Mouse (Mus musculus): ENCODE data around the gene Peli2. TPM values are rescaled to one million over a fixed set of nuclear protein-coding genes. Genes with fewer than 3 reads are reported as not detected.

Gene Peli2
- polyA plus RNA-seq, 1 experiment from 2014 or later: 7.5 TPM

DNA sequence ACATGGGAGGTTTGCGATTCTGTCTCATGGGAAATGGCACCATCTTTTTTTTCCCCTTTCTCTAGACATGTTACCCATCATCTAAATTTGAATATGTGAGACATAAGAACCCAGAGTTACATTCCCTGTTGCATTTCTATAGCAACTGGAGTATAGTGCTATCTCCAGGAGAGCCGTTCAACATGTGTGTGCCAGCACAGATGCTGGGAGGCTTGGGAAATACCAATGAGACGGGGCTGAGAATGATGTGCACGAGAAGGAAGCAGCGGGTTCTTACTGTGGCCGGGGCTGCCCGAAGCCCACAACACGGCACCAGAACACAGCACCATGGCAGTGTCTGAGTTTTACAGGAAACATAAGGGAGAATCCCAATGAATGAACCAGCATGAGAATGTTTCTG is 29.5 kb upstream of the Peli2 start:
- Histone ChIP-seq H3K9me3 (ENCODE audit: control insufficient read depth, low read length) (no peaks in the 10 kb centered on the region), H3K27me3 (ENCODE audit: control insufficient read depth, insufficient read depth, low read length) (no peaks in the 10 kb centered on the region), H3K36me3 (ENCODE audit: control insufficient read depth, insufficient read depth, low read length) (no peaks in the 10 kb centered on the region), H3K9ac (replicated peaks; ENCODE audit: low read depth, low read length) (no peak overlapping the region), H3K27ac (ENCODE audit: low read depth, low read length) (no peak overlapping the region), H3K4me1 (ENCODE audit: control insufficient read depth, insufficient read depth, low read length) (no peaks in the 10 kb centered on the region), H3K4me2 (ENCODE audit: low read depth, low read length) (no peak overlapping the region), H3K4me3 (ENCODE audit: low read depth, low read length) (no peak overlapping the region)
- WGBS: 87% methylated on average over 8 of the region's 8 CpGs
- ATAC-seq (ENCODE audit: low read depth): no peak

DNA sequence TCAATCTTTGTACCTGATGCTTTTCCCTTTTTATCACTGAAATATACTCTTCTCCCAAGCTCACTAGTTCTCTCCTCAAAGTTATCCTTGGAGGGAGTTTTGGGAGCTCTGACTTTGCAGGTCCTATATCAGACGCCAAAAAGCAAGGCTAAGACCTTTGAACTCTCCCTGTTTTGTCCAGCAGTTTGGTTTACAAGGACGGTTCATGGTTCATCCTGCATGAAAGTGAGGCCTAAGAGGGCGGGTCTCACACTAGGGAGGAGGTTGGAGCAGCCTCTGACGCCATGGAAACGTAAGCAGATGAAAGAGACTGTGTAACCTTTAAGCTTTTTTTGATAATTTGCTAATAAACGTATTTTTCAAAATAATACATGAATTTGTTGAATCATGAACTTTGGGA is 22.4 kb upstream of the Peli2 start:
- WGBS: 38% methylated on average over 6 of the region's 6 CpGs
- H3K27me3 ChIP-seq (ENCODE audit: control insufficient read depth, insufficient read depth, low read length): no peaks in the 10 kb centered on the region
- H3K4me1 ChIP-seq (ENCODE audit: control insufficient read depth, insufficient read depth, low read length): no peaks in the 10 kb centered on the region
- H3K36me3 ChIP-seq (ENCODE audit: control insufficient read depth, insufficient read depth, low read length): no peaks in the 10 kb centered on the region
- no peak for ATAC-seq (ENCODE audit: low read depth)
- H3K4me3 ChIP-seq (ENCODE audit: low read depth, low read length): no peak overlapping the region
- no peak overlapping the region for H3K4me2 ChIP-seq (ENCODE audit: low read depth, low read length)
- H3K9me3 ChIP-seq (ENCODE audit: control insufficient read depth, low read length): no peaks in the 10 kb centered on the region
- H3K27ac ChIP-seq (ENCODE audit: low read depth, low read length): no peak overlapping the region
- no peak overlapping the region for H3K9ac ChIP-seq (replicated peaks; ENCODE audit: low read depth, low read length)

DNA sequence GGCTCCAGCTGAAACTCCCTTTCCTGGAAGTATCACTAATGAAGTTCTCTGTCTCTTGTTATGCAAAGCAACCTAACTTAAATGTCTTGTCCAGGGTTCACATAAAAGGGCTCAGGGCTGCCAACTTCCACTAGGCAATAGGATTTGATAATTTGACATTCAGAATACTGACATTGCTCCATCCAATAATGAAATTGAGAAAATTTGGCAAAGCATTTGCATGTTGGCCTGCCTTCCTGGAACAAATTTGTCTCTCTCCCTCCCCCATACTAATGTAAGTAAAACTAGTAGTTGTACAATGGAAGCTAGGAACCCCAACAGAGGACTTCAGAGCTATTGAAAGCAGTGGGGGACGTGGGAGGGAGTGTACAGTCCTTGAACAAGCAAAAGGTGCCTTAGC is 21.3 kb upstream of the Peli2 start:
- no peak overlapping the region for H3K9ac ChIP-seq (replicated peaks; ENCODE audit: low read depth, low read length)
- H3K27me3 ChIP-seq (ENCODE audit: control insufficient read depth, insufficient read depth, low read length): no peaks in the 10 kb centered on the region
- H3K36me3 ChIP-seq (ENCODE audit: control insufficient read depth, insufficient read depth, low read length): no peaks in the 10 kb centered on the region
- no peak for ATAC-seq (ENCODE audit: low read depth)
- H3K4me3 ChIP-seq (ENCODE audit: low read depth, low read length): no peak overlapping the region
- 33% methylated on average over 1 of the region's 1 CpGs for whole genome bisulfite sequencing
- no peaks in the 10 kb centered on the region for H3K4me1 ChIP-seq (ENCODE audit: control insufficient read depth, insufficient read depth, low read length)
- H3K4me2 ChIP-seq (ENCODE audit: low read depth, low read length): no peak overlapping the region
- no peak overlapping the region for H3K27ac ChIP-seq (ENCODE audit: low read depth, low read length)
- no peaks in the 10 kb centered on the region for H3K9me3 ChIP-seq (ENCODE audit: control insufficient read depth, low read length)

DNA sequence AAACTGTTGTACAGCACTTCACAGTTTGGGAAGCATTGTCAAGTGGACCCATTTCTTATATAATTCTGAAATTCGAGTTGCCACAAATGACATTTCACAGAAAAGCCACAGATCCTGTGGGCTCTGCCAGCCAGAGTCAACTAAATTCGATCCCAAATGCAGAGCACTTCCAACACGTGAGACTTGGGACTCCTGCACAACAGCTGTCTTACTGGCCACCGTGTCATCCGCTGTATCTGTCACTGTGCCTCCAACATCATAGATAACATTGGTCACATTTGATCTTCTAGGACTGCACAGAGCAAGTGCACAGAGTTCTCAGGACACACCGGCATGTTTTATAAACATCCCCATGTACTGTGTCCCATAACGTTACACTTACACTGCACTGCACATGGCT is 14.2 kb upstream of the Peli2 start:
- Histone ChIP-seq H3K27me3 (ENCODE audit: control insufficient read depth, insufficient read depth, low read length) (no peaks in the 10 kb centered on the region), H3K4me3 (ENCODE audit: low read depth, low read length) (no peak overlapping the region), H3K27ac (ENCODE audit: low read depth, low read length) (no peak overlapping the region), H3K4me2 (ENCODE audit: low read depth, low read length) (no peak overlapping the region), H3K36me3 (ENCODE audit: control insufficient read depth, insufficient read depth, low read length) (no peaks in the 10 kb centered on the region), H3K4me1 (ENCODE audit: control insufficient read depth, insufficient read depth, low read length) (no peaks in the 10 kb centered on the region), H3K9ac (replicated peaks; ENCODE audit: low read depth, low read length) (no peak overlapping the region), H3K9me3 (ENCODE audit: control insufficient read depth, low read length) (no peaks in the 10 kb centered on the region)
- ATAC-seq (ENCODE audit: low read depth): no peak
- WGBS: 89% methylated on average over 7 of the region's 7 CpGs

DNA sequence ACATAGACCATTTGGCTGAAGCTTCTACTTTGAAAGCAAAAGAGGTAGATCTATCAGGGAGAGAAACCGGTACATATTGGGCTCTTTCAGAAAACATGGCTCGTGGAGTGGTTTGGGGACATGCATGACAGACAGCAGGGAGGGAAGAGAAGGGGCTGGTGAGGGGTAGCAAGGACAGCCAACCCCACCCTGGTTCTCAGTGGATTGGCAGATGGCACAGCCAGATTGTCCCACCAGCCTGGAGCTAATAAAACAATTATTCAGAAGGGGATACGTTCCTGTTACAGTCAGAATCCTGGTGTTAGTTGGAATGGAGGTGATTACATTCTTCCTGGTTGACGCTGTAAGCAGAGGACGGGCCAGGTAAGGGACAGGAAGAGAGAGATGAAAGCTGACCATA is 2.6 kb upstream of the Peli2 start:
- Histone ChIP-seq H3K9me3 (ENCODE audit: control insufficient read depth, low read length) (no peaks in the 10 kb centered on the region), H3K9ac (replicated peaks; ENCODE audit: low read depth, low read length) (no peak overlapping the region), H3K4me2 (ENCODE audit: low read depth, low read length) (no peak overlapping the region), H3K27ac (ENCODE audit: low read depth, low read length) (no peak overlapping the region), H3K4me1 (ENCODE audit: control insufficient read depth, insufficient read depth, low read length) (peaks cover 13% of the 10 kb centered on the region; the same call in 1 of the 2 replicates), H3K36me3 (ENCODE audit: control insufficient read depth, insufficient read depth, low read length) (no peaks in the 10 kb centered on the region), H3K27me3 (ENCODE audit: control insufficient read depth, insufficient read depth, low read length) (no peaks in the 10 kb centered on the region), H3K4me3 (ENCODE audit: low read depth, low read length) (no peak overlapping the region)
- WGBS: 54% methylated on average over 5 of the region's 5 CpGs
- no peak for ATAC-seq (ENCODE audit: low read depth)

DNA sequence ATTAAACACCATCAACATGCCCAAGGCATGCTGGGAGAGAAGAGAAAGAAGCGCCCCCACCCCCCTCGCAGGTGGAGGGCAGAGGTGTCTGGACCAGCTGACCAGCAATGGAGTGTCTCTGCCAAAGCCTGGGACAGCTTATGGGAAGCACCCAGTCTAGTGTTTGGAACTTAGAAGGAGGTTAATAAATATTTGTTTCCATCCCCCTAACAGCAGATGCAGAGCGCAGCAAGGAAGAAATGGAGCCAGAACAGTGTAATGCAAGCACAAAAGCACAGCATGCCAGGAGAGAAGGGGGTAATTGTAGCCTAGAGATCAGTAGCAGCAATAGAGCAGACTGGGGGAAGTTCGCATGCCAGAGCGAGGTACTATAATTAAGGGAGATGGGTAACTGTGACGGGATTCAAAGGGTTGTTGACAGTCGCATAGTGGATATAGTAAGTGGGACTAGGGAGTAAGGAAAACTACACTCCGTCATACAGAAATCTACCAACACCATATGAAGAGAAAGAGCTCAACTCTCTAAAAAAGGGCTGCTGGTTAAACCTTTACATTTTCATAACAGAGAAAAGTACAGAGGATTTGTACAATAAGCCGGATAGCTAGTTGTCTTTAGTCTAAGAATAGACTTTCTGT is 1.5 kb upstream of the Peli2 start:
- H3K4me3 ChIP-seq (ENCODE audit: low read depth, low read length): no peak overlapping the region
- no peak overlapping the region for H3K27ac ChIP-seq (ENCODE audit: low read depth, low read length)
- 6% methylated on average over 9 of the region's 9 CpGs for WGBS
- peaks cover 16% of the 10 kb centered on the region; the same call in 1 of the 2 replicates for H3K4me1 ChIP-seq (ENCODE audit: control insufficient read depth, insufficient read depth, low read length)
- ATAC-seq (ENCODE audit: low read depth): no peak
- no peaks in the 10 kb centered on the region for H3K9me3 ChIP-seq (ENCODE audit: control insufficient read depth, low read length)
- no peaks in the 10 kb centered on the region for H3K27me3 ChIP-seq (ENCODE audit: control insufficient read depth, insufficient read depth, low read length)
- H3K36me3 ChIP-seq (ENCODE audit: control insufficient read depth, insufficient read depth, low read length): no peaks in the 10 kb centered on the region
- H3K4me2 ChIP-seq (ENCODE audit: low read depth, low read length): peak overlapping the region; percentile 71
- H3K9ac ChIP-seq (replicated peaks; ENCODE audit: low read depth, low read length): no peak overlapping the region

DNA sequence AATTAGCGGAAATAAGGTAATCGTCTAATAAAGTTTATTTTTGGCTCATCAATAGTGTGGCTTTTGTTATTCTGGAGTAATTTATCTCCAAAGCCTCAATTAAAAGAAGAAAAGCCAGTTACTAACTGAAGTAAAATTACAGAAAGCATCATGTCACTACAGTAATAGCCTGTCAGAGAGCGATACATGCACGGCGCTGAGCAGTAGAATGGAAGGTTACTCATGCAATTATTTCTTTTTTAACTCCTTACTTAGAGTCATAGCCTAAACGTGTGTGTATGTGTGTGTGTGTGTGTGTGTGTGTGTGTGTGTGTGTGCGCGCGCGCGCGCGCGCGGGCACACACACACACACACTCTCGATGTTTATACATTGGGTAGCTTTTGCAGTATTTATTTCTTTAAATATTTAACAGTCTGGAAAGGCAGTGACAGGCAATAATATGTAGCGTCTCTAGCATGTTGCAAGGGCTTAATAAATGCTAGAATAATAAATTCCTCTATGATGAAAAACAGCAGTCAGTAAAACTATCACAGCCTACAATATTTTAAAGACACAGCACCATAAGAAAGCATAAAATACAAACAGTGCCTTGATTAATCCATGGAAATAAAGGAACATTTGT is 864 bp upstream of the Peli2 start:
- Histone ChIP-seq H3K4me3 (ENCODE audit: low read depth, low read length) (peak overlapping the region; percentile 80), H3K4me1 (ENCODE audit: control insufficient read depth, insufficient read depth, low read length) (peaks cover 21% of the 10 kb centered on the region; the same call in 1 of the 2 replicates), H3K9ac (replicated peaks; ENCODE audit: low read depth, low read length) (no peak overlapping the region), H3K9me3 (ENCODE audit: control insufficient read depth, low read length) (no peaks in the 10 kb centered on the region), H3K4me2 (ENCODE audit: low read depth, low read length) (peak overlapping the region; percentile 71), H3K27ac (ENCODE audit: low read depth, low read length) (no peak overlapping the region), H3K36me3 (ENCODE audit: control insufficient read depth, insufficient read depth, low read length) (no peaks in the 10 kb centered on the region), H3K27me3 (ENCODE audit: control insufficient read depth, insufficient read depth, low read length) (no peaks in the 10 kb centered on the region)
- 5% methylated on average over 17 of the region's 17 CpGs for WGBS
- no peak for ATAC-seq (ENCODE audit: low read depth)

DNA sequence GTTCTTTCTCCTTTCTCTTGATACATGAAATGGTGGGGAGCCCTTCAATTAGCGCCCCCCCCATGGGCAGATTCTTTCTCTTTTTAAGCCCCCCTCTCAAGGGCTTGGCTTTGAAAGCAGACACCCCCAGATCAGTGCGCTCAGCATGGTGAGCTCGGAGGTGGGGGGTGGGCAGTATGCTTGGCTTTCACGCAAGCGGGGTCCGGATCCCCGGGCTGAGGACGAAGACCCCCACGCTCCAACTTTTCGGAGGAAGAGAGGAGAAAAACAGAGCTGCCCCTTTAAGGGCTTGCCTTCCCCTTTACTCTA is 226 bp upstream of the Peli2 start:
- no peak overlapping the region; the same call in 1 of the 2 replicates for H3K27ac ChIP-seq (ENCODE audit: low read depth, low read length)
- H3K4me3 ChIP-seq (ENCODE audit: low read depth, low read length): peak overlapping the region; percentile 80
- 0 out of 2 replicates have a peak overlapping the region, but pooled peaks have one; percentile 90 for H3K9ac ChIP-seq (replicated peaks; ENCODE audit: low read depth, low read length)
- under 1% methylated on average over 10 of the region's 10 CpGs for WGBS
- H3K36me3 ChIP-seq (ENCODE audit: control insufficient read depth, insufficient read depth, low read length): no peaks in the 10 kb centered on the region
- no peaks in the 10 kb centered on the region for H3K9me3 ChIP-seq (ENCODE audit: control insufficient read depth, low read length)
- H3K4me1 ChIP-seq (ENCODE audit: control insufficient read depth, insufficient read depth, low read length): peaks cover 27% of the 10 kb centered on the region; the same call in 1 of the 2 replicates
- H3K4me2 ChIP-seq (ENCODE audit: low read depth, low read length): peak overlapping the region; percentile 71
- no peaks in the 10 kb centered on the region for H3K27me3 ChIP-seq (ENCODE audit: control insufficient read depth, insufficient read depth, low read length)
- ATAC-seq (ENCODE audit: low read depth): no peak; the same call in 1 of the 2 replicates
